15 mouse cellular contexts compared by ENCODE assay signal in the genomic region with DNA sequence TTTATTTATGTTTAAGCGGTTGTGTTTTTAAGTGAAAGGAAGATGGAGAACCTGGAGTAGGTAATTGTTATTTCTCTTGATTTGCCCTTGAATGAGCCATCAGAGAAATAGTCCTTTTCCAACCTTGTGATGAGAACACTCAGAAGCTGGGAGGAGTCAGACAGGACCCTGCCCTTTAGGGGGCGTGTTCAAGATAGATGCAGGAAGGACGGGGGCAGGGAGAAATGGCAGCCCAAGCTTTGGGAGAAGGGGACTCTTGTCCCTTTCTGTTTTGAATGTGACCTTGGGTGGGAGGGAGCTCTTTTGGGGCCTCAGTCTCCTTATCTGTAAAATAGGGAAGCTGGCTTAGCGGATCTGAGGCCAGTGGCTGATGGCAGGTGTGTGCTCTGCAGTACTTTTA.
"Had no signal": no experiment of that assay in that cellular context is flagged by ENCODE, and none has a peak within 500 bp of the region (broad histone marks: within the 10 kb centered on the region; RNA-seq: fewer than 3 reads in every experiment).

No protein-coding gene starts in this region.

- H3K9me3 ChIP-seq: limb, embryonic 10.5 days; limb, embryonic 13.5 days had no signal

- H3K27me3 ChIP-seq: limb, embryonic 13.5 days had no signal

- DNase-seq: kidney, adult 2 months; kidney, postnatal 25 days; layer of hippocampus, adult 9-11 months; lung, embryonic 14.5 days; lung, postnatal 10 days; lung, postnatal 36 days; midbrain, embryonic 14.5 days; thymus, adult 18-20 months; thymus, postnatal 36 days had no signal

- H3K4me2 ChIP-seq: limb, embryonic 13.5 days; lung, embryonic 14.5 days; midbrain, embryonic 11.5 days had no signal

- H3K4me3 ChIP-seq: layer of hippocampus, adult 2 months; limb, embryonic 10.5 days; limb, embryonic 13.5 days; megakaryocyte, embryonic 14.5 days had no signal

- H3K9ac ChIP-seq: limb, embryonic 13.5 days; lung, embryonic 14.5 days had no signal

- H3K27ac ChIP-seq: kidney, postnatal 0 days; layer of hippocampus, adult 2 months; limb, embryonic 10.5 days; limb, embryonic 13.5 days had no signal

- H3K36me3 ChIP-seq: limb, embryonic 10.5 days; limb, embryonic 13.5 days had no signal
